26 mouse cellular contexts compared by ENCODE assay signal in genomic region chr14:73086425-73086824, GRCm38 (mm10). TPM values are rescaled to one million over a fixed set of nuclear protein-coding genes. Genes with fewer than 3 reads are reported as not detected.
A peak's percentile ranks its signal among the peaks of the same experiment; 100 is the strongest.
DNase-seq lines count a peak whose midpoint lies in the region; ATAC-seq and TF ChIP-seq lines count a peak whose summit lies in the region.
"Had no signal": no experiment of that assay in that cellular context is flagged by ENCODE, and none has a peak within 500 bp of the region (broad histone marks: within the 10 kb centered on the region; RNA-seq: fewer than 3 reads in every experiment).

No protein-coding gene starts in this region.

- intact Hi-C loops in heart, adult 2 months (cut with DNase I), result no loop called here

- H3K9me3 ChIP-seq in liver, embryonic 11.5 days (ENCODE audit: control insufficient read depth, low read length), result no peaks in the 10 kb centered on the region
- no peaks in the 10 kb centered on the region for H3K9me3 ChIP-seq in MEL (replicated peaks; ENCODE audit: insufficient read depth, low read length)
- H3K9me3 ChIP-seq in midbrain, embryonic 13.5 days, result no peaks in the 10 kb centered on the region
- H3K9me3 ChIP-seq: embryonic facial prominence, embryonic 13.5 days; embryonic facial prominence, embryonic 15.5 days; forebrain, embryonic 10.5 days; forebrain, embryonic 12.5 days; G1E had no signal

- no peak overlapping the region for H3K9ac ChIP-seq in heart, adult 2 months (ENCODE audit: low read depth, low read length)
- no peak overlapping the region for H3K9ac ChIP-seq in liver, embryonic 11.5 days (ENCODE audit: low read depth, low read length)
- no peak overlapping the region for H3K9ac ChIP-seq in MEL (ENCODE audit: control insufficient read depth, low read depth, low read length, poor library complexity, severe bottlenecking)
- H3K9ac ChIP-seq in midbrain, embryonic 13.5 days (replicated peaks), result no peak overlapping the region
- H3K9ac ChIP-seq: embryonic facial prominence, embryonic 13.5 days; embryonic facial prominence, embryonic 15.5 days; forebrain, embryonic 12.5 days had no signal

- no peak overlapping the region for H3K4me2 ChIP-seq in liver, embryonic 11.5 days
- H3K4me2 ChIP-seq in midbrain, embryonic 13.5 days (replicated peaks), result no peak overlapping the region
- H3K4me2 ChIP-seq: embryonic facial prominence, embryonic 13.5 days; embryonic facial prominence, embryonic 15.5 days; forebrain, embryonic 12.5 days had no signal

- TF ChIP-seq RAD21 in MEL (IDR thresholded peaks at IDR 0.05; ENCODE audit: low read depth, low read length), result no peak

- TF ChIP-seq EP300 in heart, adult 2 months (IDR thresholded peaks at IDR 0.05; ENCODE audit: insufficient read depth, low read depth, low read length), result no peak
- no peak for TF ChIP-seq EP300 in MEL (IDR thresholded peaks at IDR 0.05; ENCODE audit: low read depth in 1 of 2, low read length in 2 of 2)

- no peaks in the 10 kb centered on the region for H3K79me2 ChIP-seq in heart, adult 2 months (replicated peaks; ENCODE audit: control insufficient read depth, insufficient read depth, low read length)
- H3K79me2 ChIP-seq in MEL (ENCODE audit: control insufficient read depth, insufficient read depth, low read length, poor library complexity), result no peaks in the 10 kb centered on the region

- TF ChIP-seq POLR2A in heart, adult 2 months (IDR thresholded peaks at IDR 0.05; ENCODE audit: insufficient read depth, low read depth, low read length), result no peak
- no peak for TF ChIP-seq POLR2A in MEL (IDR thresholded peaks at IDR 0.05; ENCODE audit: control insufficient read depth in 1 of 2, insufficient read depth in 1 of 2, low read depth in 1 of 2, low read length in 2 of 2, poor library complexity in 1 of 2)

- WGBS in heart, adult 2 months, result 60% methylated on average over 3 of the region's 3 CpGs
- WGBS in liver, embryonic 11.5 days, result 45% methylated on average over 3 of the region's 3 CpGs
- 64% methylated on average over 3 of the region's 3 CpGs for WGBS in midbrain, embryonic 13.5 days

- H3K4me3 ChIP-seq in heart, adult 2 months, result no peak overlapping the region
- no peak overlapping the region for H3K4me3 ChIP-seq in liver, embryonic 11.5 days (ENCODE audit: low read depth, low read length)
- H3K4me3 ChIP-seq in MEL (ENCODE audit: control insufficient read depth in 1 of 2, insufficient read depth in 1 of 2, low read depth in 2 of 2, low read length in 2 of 2), result no peak overlapping the region
- H3K4me3 ChIP-seq in midbrain, embryonic 13.5 days (replicated peaks), result no peak overlapping the region
- H3K4me3 ChIP-seq: embryonic facial prominence, embryonic 13.5 days; embryonic facial prominence, embryonic 15.5 days; erythroblast, embryonic 14.5 days; forebrain, embryonic 10.5 days; forebrain, embryonic 12.5 days had no signal

- no peaks in the 10 kb centered on the region for H3K4me1 ChIP-seq in heart, adult 2 months (ENCODE audit: control insufficient read depth, insufficient read depth, low read length)
- H3K4me1 ChIP-seq in liver, embryonic 11.5 days (replicated peaks; ENCODE audit: control insufficient read depth, insufficient read depth, low read length), result no peaks in the 10 kb centered on the region
- H3K4me1 ChIP-seq in MEL (ENCODE audit: control insufficient read depth in 1 of 2, insufficient read depth in 2 of 2, low read length in 2 of 2), result no peaks in the 10 kb centered on the region
- no peaks in the 10 kb centered on the region for H3K4me1 ChIP-seq in midbrain, embryonic 13.5 days (replicated peaks)
- H3K4me1 ChIP-seq: embryonic facial prominence, embryonic 13.5 days; embryonic facial prominence, embryonic 15.5 days; forebrain, embryonic 10.5 days; forebrain, embryonic 12.5 days had no signal

- peak; percentile 72 for DNase-seq in heart, adult 11 months
- no peak for DNase-seq in heart, adult 2 months
- DNase-seq in liver, embryonic 11.5 days (ENCODE audit: low spot score), result peak; percentile 22
- DNase-seq in liver (no peak), MEL (ENCODE audit: low read depth, low spot score) (no peak)
- DNase-seq: adrenal gland, adult 2 months; adrenal gland, postnatal 14 days; adrenal gland, postnatal 36 days; B cell, adult 2 months; cerebellum, adult 11 months; cerebellum, adult 18-20 months; cerebellum, adult 8-10 months; cerebellum, adult 9-11 months; cerebellum, postnatal 14 days; cerebellum, postnatal 36 days; embryo, embryonic 11 days had no signal

- H3K27ac ChIP-seq in heart, adult 2 months, result no peak overlapping the region
- no peak overlapping the region for H3K27ac ChIP-seq in liver, embryonic 11.5 days (ENCODE audit: low read depth, low read length)
- no peak overlapping the region for H3K27ac ChIP-seq in MEL (ENCODE audit: control insufficient read depth, low read depth, low read length)
- no peak overlapping the region for H3K27ac ChIP-seq in midbrain, embryonic 13.5 days
- H3K27ac ChIP-seq: embryonic facial prominence, embryonic 13.5 days; embryonic facial prominence, embryonic 15.5 days; forebrain, embryonic 10.5 days; forebrain, embryonic 12.5 days had no signal

- no peaks in the 10 kb centered on the region for H3K27me3 ChIP-seq in heart, adult 2 months (ENCODE audit: control insufficient read depth, insufficient read depth, low read length)
- no peaks in the 10 kb centered on the region for H3K27me3 ChIP-seq in liver, embryonic 11.5 days (replicated peaks; ENCODE audit: control insufficient read depth, insufficient read depth, low read length)
- H3K27me3 ChIP-seq in MEL (ENCODE audit: control insufficient read depth in 1 of 2, insufficient read depth in 2 of 2, low read length in 2 of 2), result no peaks in the 10 kb centered on the region; a peak in 1 of 4 replicates
- H3K27me3 ChIP-seq in midbrain, embryonic 13.5 days, result no peaks in the 10 kb centered on the region
- H3K27me3 ChIP-seq: embryonic facial prominence, embryonic 13.5 days; embryonic facial prominence, embryonic 15.5 days; forebrain, embryonic 12.5 days had no signal

- TF ChIP-seq CTCF in heart, adult 2 months (IDR thresholded peaks at IDR 0.05), result no peak
- TF ChIP-seq CTCF in MEL (IDR thresholded peaks at IDR 0.05 in 2 of 3, conservative IDR thresholded peaks at IDR 0.05 in 1 of 3; ENCODE audit: control insufficient read depth in 1 of 3, insufficient read depth in 1 of 3, low read depth in 2 of 3, low read length in 3 of 3, poor library complexity in 1 of 3, severe bottlenecking in 1 of 3), result no peak

- no peak for ATAC-seq in liver, embryonic 11.5 days (replicated peaks; ENCODE audit: low FRiP score)
- ATAC-seq in midbrain, embryonic 13.5 days, result no peak
- ATAC-seq: forebrain, embryonic 14.5 days; forebrain, embryonic 16.5 days had no signal

- H3K36me3 ChIP-seq in heart, adult 2 months (ENCODE audit: control insufficient read depth, insufficient read depth, low read length), result no peaks in the 10 kb centered on the region
- H3K36me3 ChIP-seq in liver, embryonic 11.5 days (ENCODE audit: control insufficient read depth, insufficient read depth, low read length), result no peaks in the 10 kb centered on the region
- no peaks in the 10 kb centered on the region for H3K36me3 ChIP-seq in MEL (ENCODE audit: control insufficient read depth in 1 of 2, insufficient read depth in 2 of 2, low read length in 2 of 2)
- no peaks in the 10 kb centered on the region for H3K36me3 ChIP-seq in midbrain, embryonic 13.5 days
- H3K36me3 ChIP-seq: embryonic facial prominence, embryonic 13.5 days; embryonic facial prominence, embryonic 15.5 days; forebrain, embryonic 10.5 days; forebrain, embryonic 12.5 days; G1E had no signal

TF ChIP-seq in MEL, 35 proteins besides CTCF, POLR2A, EP300 and RAD21:
- TF ChIP-seq NRF1 (IDR thresholded peaks at IDR 0.05; ENCODE audit: insufficient read depth, low read depth, low read length, poor library complexity, severe bottlenecking) (no peak), USF1 (IDR thresholded peaks at IDR 0.05; ENCODE audit: low read depth, low read length) (peak; percentile 62; the same call in 1 of the 2 replicates), ZMIZ1 (IDR thresholded peaks at IDR 0.05; ENCODE audit: low read depth, low read length) (no peak), BHLHE40 (IDR thresholded peaks at IDR 0.05; ENCODE audit: borderline replicate concordance, low read depth, low read length) (no peak), MEF2A (IDR thresholded peaks at IDR 0.05; ENCODE audit: extremely low read depth, insufficient replicate concordance, low read depth, low read length, poor library complexity, severe bottlenecking) (no peak), HCFC1 (IDR thresholded peaks at IDR 0.05; ENCODE audit: low read depth, low read length) (no peak), SIN3A (IDR thresholded peaks at IDR 0.05; ENCODE audit: low read length) (no peak), JUND (IDR thresholded peaks at IDR 0.05; ENCODE audit: low read depth, low read length) (no peak)

RNA-seq across cellular contexts. Expression of gene Rcbtb2, which starts 36.4 kb away (rescaled TPM):
- 10 to 100 TPM; 20.8 to 20.9 TPM for total RNA-seq in heart, adult 2 months (2021)
- polyA plus RNA-seq in heart, adult 2 months (2012; rRNA removed), result 16.9 and 25.7 TPM in 2 replicates
- 56.3 and 56.9 TPM in 2 replicates for polyA plus RNA-seq in liver, embryonic 11.5 days (2014; fragmentation: Nextera tagmentation; extraction: Ambion mirVana)
- total RNA-seq in MEL (2012; rRNA removed), result 5.4 and 8.6 TPM in 2 replicates
- polyA plus RNA-seq in MEL (2012; ENCODE audit: insufficient read depth in 1 of 2, insufficient read length in 2 of 2, low read depth in 1 of 2, low replicate concordance in 2 of 2, missing spikeins in 1 of 2), result 10 to 100 TPM in 1 of 2 experiments, not detected in 1; 13.8 TPM
- polyA plus RNA-seq in midbrain, embryonic 13.5 days (2015; fragmentation: Nextera tagmentation; extraction: Ambion mirVana), result 103 and 104 TPM in 2 replicates

RNA-seq across cellular contexts. Expression of gene Cysltr2, which starts 37.5 kb away (rescaled TPM):
- under 1 TPM; 0.11 to 0.29 TPM for total RNA-seq in heart, adult 2 months (2021)
- 0.23 and 0.64 TPM in 2 replicates for polyA plus RNA-seq in heart, adult 2 months (2012; rRNA removed)
- 0.18 and 0.49 TPM in 2 replicates for polyA plus RNA-seq in liver, embryonic 11.5 days (2014; fragmentation: Nextera tagmentation; extraction: Ambion mirVana)
- not detected in 2 replicates for total RNA-seq in MEL (2012; rRNA removed)
- polyA plus RNA-seq in MEL (2012; ENCODE audit: insufficient read depth in 1 of 2, insufficient read length in 2 of 2, low read depth in 1 of 2, low replicate concordance in 2 of 2, missing spikeins in 1 of 2), result under 1 TPM in 1 of 2 experiments, not detected in 1; 0.22 TPM
- polyA plus RNA-seq in midbrain, embryonic 13.5 days (2015; fragmentation: Nextera tagmentation; extraction: Ambion mirVana), result not detected in 2 replicates
- polyA plus RNA-seq: embryonic facial prominence, embryonic 11.5 days; embryonic facial prominence, embryonic 13.5 days; embryonic facial prominence, embryonic 15.5 days; erythroblast, embryonic 14.5 days; forebrain, embryonic 10.5 days; forebrain, embryonic 12.5 days; G1E had no signal

Comparison
In these comparisons a context has a peak if more than half of its experiments do, and no peak if none do; other contexts are left out.
1. DNase-seq: peak in heart, adult 11 months (single experiment) and liver, embryonic 11.5 days (single experiment); none in heart, adult 2 months (0 of 2), liver (single experiment) and MEL (single experiment).